Comparison of ENCODE assay signal across 7 mouse cellular contexts in genomic region chr7:19744590-19745385, GRCm38 (mm10). TPM values are rescaled to one million over a fixed set of nuclear protein-coding genes. Genes with fewer than 3 reads are reported as not detected.
DNase-seq lines count a peak whose midpoint lies in the region; ATAC-seq lines count a peak whose summit lies in the region.

No protein-coding gene starts in this region.

- intact Hi-C loops in left cerebral cortex, postnatal 25 days (cut with DNase I) = no loop called here

- peak; percentile 52 for ATAC-seq in megakaryocyte, adult 5-6 weeks (ENCODE audit: poor library complexity, severe bottlenecking)

- DNase-seq in adrenal gland, postnatal 10 days = peak; percentile 76
- DNase-seq in heart, adult 18-20 months = peak; percentile 76 to 89
- peak; percentile 78 for DNase-seq in kidney, adult 11 months
- no peak for DNase-seq in left cerebral cortex, adult 18-20 months (ENCODE audit: low spot score in 2 of 2)
- DNase-seq in left cerebral cortex, postnatal 25 days (ENCODE audit: low spot score in 2 of 2) = no peak
- DNase-seq in T-cell, adult 2 months (ENCODE audit: low spot score) = no peak

RNA-seq across cellular contexts. Expression of gene Nectin2, which starts 5.5 kb away (rescaled TPM):
- total RNA-seq in adrenal gland, postnatal 10 days (2021) = 100 to 1,000 TPM in 1 of 2 experiments, 10 to 100 TPM in 1; 86.7 to 106 TPM
- total RNA-seq in heart, adult 18-20 months (2021) = 10 to 100 TPM; 28.5 to 30.0 TPM
- total RNA-seq in megakaryocyte, adult 5-6 weeks (2015) = 0.51 and 0.78 TPM in 2 replicates
- 0.37 and 0.66 TPM in 2 replicates for total RNA-seq in megakaryocyte, adult 5-6 weeks (2017)
- 1 to 10 TPM; 6.7 to 8.6 TPM for total RNA-seq in left cerebral cortex, adult 18-20 months (2021)
- 1 to 10 TPM; 7.4 to 9.3 TPM for total RNA-seq in left cerebral cortex, postnatal 25 days (2021)

RNA-seq across cellular contexts. Expression of gene Bcam, which starts 26.0 kb away (rescaled TPM):
- 10 to 100 TPM; 62.4 to 75.1 TPM for total RNA-seq in adrenal gland, postnatal 10 days (2021)
- 100 to 1,000 TPM; 192 to 199 TPM for total RNA-seq in heart, adult 18-20 months (2021)
- total RNA-seq in megakaryocyte, adult 5-6 weeks (2015) = not detected in 2 replicates
- total RNA-seq in megakaryocyte, adult 5-6 weeks (2017) = 0.29 TPM in 1 of 2 replicates, not detected in the other
- total RNA-seq in left cerebral cortex, adult 18-20 months (2021) = 10 to 100 TPM; 18.6 to 19.1 TPM
- 10 to 100 TPM; 10.4 to 12.5 TPM for total RNA-seq in left cerebral cortex, postnatal 25 days (2021)

RNA-seq across cellular contexts. Expression of gene Tomm40, which starts 29.6 kb away (rescaled TPM):
- total RNA-seq in adrenal gland, postnatal 10 days (2021) = 100 to 1,000 TPM; 157 to 171 TPM
- total RNA-seq in heart, adult 18-20 months (2021) = 100 to 1,000 TPM in 1 of 2 experiments, 10 to 100 TPM in 1; 98.9 to 110 TPM
- 17.0 and 19.6 TPM in 2 replicates for total RNA-seq in megakaryocyte, adult 5-6 weeks (2015)
- 8.6 and 12.6 TPM in 2 replicates for total RNA-seq in megakaryocyte, adult 5-6 weeks (2017)
- 100 to 1,000 TPM; 116 to 122 TPM for total RNA-seq in left cerebral cortex, adult 18-20 months (2021)
- total RNA-seq in left cerebral cortex, postnatal 25 days (2021) = 100 to 1,000 TPM; 112 to 115 TPM

RNA-seq across cellular contexts. Expression of gene Apoe, which starts 45.8 kb away (rescaled TPM):
- 1,000 to 10,000 TPM; 1,872 to 4,173 TPM for total RNA-seq in adrenal gland, postnatal 10 days (2021)
- total RNA-seq in heart, adult 18-20 months (2021) = 100 to 1,000 TPM; 270 to 319 TPM
- 104 and 106 TPM in 2 replicates for total RNA-seq in megakaryocyte, adult 5-6 weeks (2015)
- 609 and 642 TPM in 2 replicates for total RNA-seq in megakaryocyte, adult 5-6 weeks (2017)
- total RNA-seq in left cerebral cortex, adult 18-20 months (2021) = 1,000 to 10,000 TPM; 1,855 to 2,066 TPM
- total RNA-seq in left cerebral cortex, postnatal 25 days (2021) = 1,000 to 10,000 TPM; 2,052 to 2,099 TPM

RNA-seq across cellular contexts. Expression of gene Cblc, which starts 51.8 kb away (rescaled TPM):
- 1 to 10 TPM; 1.8 to 3.2 TPM for total RNA-seq in adrenal gland, postnatal 10 days (2021)
- total RNA-seq in heart, adult 18-20 months (2021) = under 1 TPM; 0.35 to 0.75 TPM
- total RNA-seq in megakaryocyte, adult 5-6 weeks (2015) = not detected in 2 replicates
- total RNA-seq in megakaryocyte, adult 5-6 weeks (2017) = not detected in 2 replicates
- total RNA-seq in left cerebral cortex, adult 18-20 months (2021) = not detected
- not detected for total RNA-seq in left cerebral cortex, postnatal 25 days (2021)

Comparison
In these comparisons a context has a peak if more than half of its experiments do, and no peak if none do; other contexts are left out.
1. DNase-seq: peak in adrenal gland, postnatal 10 days (single experiment), heart, adult 18-20 months (2 of 2) and kidney, adult 11 months (single experiment); none in left cerebral cortex, adult 18-20 months (0 of 2), left cerebral cortex, postnatal 25 days (0 of 2) and T-cell, adult 2 months (single experiment).
2. RNA of gene Nectin2, which starts 5.5 kb away (total RNA-seq): 86.7 to 106 TPM in adrenal gland, postnatal 10 days, 28.5 to 30.0 TPM in heart, adult 18-20 months, 7.4 to 9.3 TPM in left cerebral cortex, postnatal 25 days and 6.7 to 8.6 TPM in left cerebral cortex, adult 18-20 months; 0.37 to 0.78 TPM in megakaryocyte, adult 5-6 weeks; every median in the first group is over 4 times any median in the second.
3. RNA of gene Bcam, which starts 26.0 kb away (total RNA-seq): 192 to 199 TPM in heart, adult 18-20 months, 62.4 to 75.1 TPM in adrenal gland, postnatal 10 days, 18.6 to 19.1 TPM in left cerebral cortex, adult 18-20 months and 10.4 to 12.5 TPM in left cerebral cortex, postnatal 25 days; 0.29 TPM in megakaryocyte, adult 5-6 weeks; every median in the first group is over 4 times any median in the second.
4. RNA of gene Tomm40, which starts 29.6 kb away (total RNA-seq): 157 to 171 TPM in adrenal gland, postnatal 10 days, 116 to 122 TPM in left cerebral cortex, adult 18-20 months, 112 to 115 TPM in left cerebral cortex, postnatal 25 days and 98.9 to 110 TPM in heart, adult 18-20 months; 8.6 to 19.6 TPM in megakaryocyte, adult 5-6 weeks; every median in the first group is over 4 times any median in the second.